Mouse (Mus musculus) lung, postnatal 0 days (tissue): ENCODE measurements around the gene Hectd2. TPM values are rescaled to one million over a fixed set of nuclear protein-coding genes. Genes with fewer than 3 reads are reported as not detected.

Source experiments
- ATAC-seq: fragments of 200-750 bp; cut with Nextera tagmentation; 2 replicates; pipeline ENCODE4 v1.8.0; 2017; ENCODE audit warnings: moderate library complexity
- DNase-seq: peaks from one replicate; pipeline ENCODE4 v3.0.0-alpha.2; 2016; ENCODE audit warnings: low spot score
- H3K27ac ChIP-seq: fragments of 300-500 bp; sonication (generic); 2 replicates; pipeline ENCODE4 v1.5.1; 2014; ENCODE audit warnings: antibody characterized with exemption, mild to moderate bottlenecking, low read length, mixed read lengths
- H3K27me3 ChIP-seq: fragments of 300-500 bp; sonication (generic); replicated peaks from 2 replicates; pipeline ENCODE4 v1.6.1; 2014; ENCODE audit warnings: low read length, mixed read lengths; ENCODE audit not compliant: insufficient read depth
- H3K36me3 ChIP-seq: fragments of 300-500 bp; sonication (generic); 2 replicates; pipeline ENCODE4 v1.6.1; 2014; ENCODE audit warnings: low read length, mixed read lengths; ENCODE audit not compliant: insufficient read depth
- H3K4me1 ChIP-seq: fragments of 300-500 bp; sonication (generic); 2 replicates; pipeline ENCODE4 v1.6.1; 2014; ENCODE audit warnings: antibody characterized with exemption, low read depth, low read length, mixed read lengths; ENCODE audit not compliant: insufficient read depth
- H3K4me2 ChIP-seq: fragments of 300-500 bp; sonication (generic); replicated peaks from 2 replicates; pipeline ENCODE4 v1.6.1; 2014; ENCODE audit warnings: low read depth, mild to moderate bottlenecking, low read length, moderate library complexity, mixed read lengths
- H3K4me3 ChIP-seq: fragments of 300-500 bp; sonication (generic); 2 replicates; pipeline ENCODE4 v1.5.1; 2014; ENCODE audit warnings: low read depth, low read length
- H3K9ac ChIP-seq: fragments of 300-500 bp; sonication (generic); replicated peaks from 2 replicates; pipeline ENCODE4 v1.6.1; 2014; ENCODE audit warnings: low read depth, mild to moderate bottlenecking
- H3K9me3 ChIP-seq: fragments of 300-500 bp; sonication (generic); 2 replicates; pipeline ENCODE4 v1.6.1; 2016; ENCODE audit warnings: low read length, mixed read lengths
- CTCF ChIP-seq: IDR thresholded peaks from 2 replicates; pipeline ENCODE4 v1.5.1; 2016; ENCODE audit warnings: antibody characterized with exemption, mild to moderate bottlenecking
- EP300 ChIP-seq: IDR thresholded peaks from 2 replicates; pipeline ENCODE4 v1.6.1; 2016; ENCODE audit warnings: antibody characterized with exemption, mild to moderate bottlenecking, control low read depth
- WGBS: fragments of 180-500 bp; shearing (Covaris S2); extraction: QIAGEN DNeasy Blood & Tissue Kit; methylation state at CpG from one replicate; pipeline ENCODE4 v1.1.7; 2014; 5-methylcytosine and 5-hydroxymethylcytosine counted together
- polyA plus RNA-seq: library from polyadenylated mRNA; unstranded; fragments of >200 nt; fragmentation: Nextera tagmentation; extraction: Ambion mirVana; gene quantifications from 2 replicates; pipeline ENCODE4 v1.2.1, GENCODE M21; 2015

Hectd2 gene
- polyA plus RNA-seq, 1 experiment from 2014 or later = 1.6 TPM

GRCm38 (mm10) chr19:36641128-36641527 lies 86.7 kb downstream of the Hectd2 start:
- Histone ChIP-seq H3K36me3 (no peaks in the 10 kb centered on the region), H3K4me2 (no peak overlapping the region), H3K27ac (no peak overlapping the region), H3K27me3 (no peaks in the 10 kb centered on the region), H3K9ac (no peak overlapping the region), H3K9me3 (0 out of 2 replicates have a peak, but pooled peaks cover 3% of the 10 kb centered on the region), H3K4me1 (peaks cover 4% of the 10 kb centered on the region; the same call in 1 of the 2 replicates), H3K4me3 (no peak overlapping the region)
- DNase-seq (peak; percentile 67), ATAC-seq (peak; percentile 54)
- TF ChIP-seq EP300 = peak; percentile 36; the same call in 1 of the 2 replicates
- TF ChIP-seq CTCF = no peak
- 48% methylated on average over 3 of the region's 3 CpGs for WGBS

- 52% methylated on average over 6 of the region's 6 CpGs for WGBS
- no peak overlapping the region for H3K4me3 ChIP-seq
- H3K4me1 ChIP-seq = peaks cover 4% of the 10 kb centered on the region; the same call in 1 of the 2 replicates
- no peak overlapping the region for H3K27ac ChIP-seq
- H3K4me2 ChIP-seq = no peak overlapping the region
- no peaks in the 10 kb centered on the region for H3K36me3 ChIP-seq
- peak; percentile 38; the same call in 1 of the 2 replicates for ATAC-seq
- H3K9ac ChIP-seq = no peak overlapping the region
- H3K9me3 ChIP-seq = 0 out of 2 replicates have a peak, but pooled peaks cover 3% of the 10 kb centered on the region
- no peak for TF ChIP-seq CTCF
- TF ChIP-seq EP300 = peak; percentile 51; the same call in 1 of the 2 replicates
- H3K27me3 ChIP-seq = no peaks in the 10 kb centered on the region
- peak; percentile 64 for DNase-seq
These were observed 91.0 kb downstream of the Hectd2 start for GRCm38 (mm10) chr19:36645308-36645889.

GRCm38 (mm10) chr19:36646132-36646828 lies 91.8 kb downstream of the Hectd2 start:
- TF ChIP-seq EP300 (peak; percentile 17; the same call in 1 of the 2 replicates), CTCF (no peak)
- ATAC-seq (peak; percentile 84), DNase-seq (peak; percentile 77)

GRCm38 (mm10) chr19:36652686-36653085 lies 98.2 kb downstream of the Hectd2 start:
- ATAC-seq (no peak), DNase-seq (no peak)
- no peak overlapping the region for H3K9ac ChIP-seq
- no peak overlapping the region for H3K27ac ChIP-seq
- H3K4me2 ChIP-seq = no peak overlapping the region
- no peaks in the 10 kb centered on the region for H3K4me1 ChIP-seq
- H3K36me3 ChIP-seq = no peaks in the 10 kb centered on the region
- H3K27me3 ChIP-seq = no peaks in the 10 kb centered on the region
- no peak for TF ChIP-seq EP300
- WGBS = 85% methylated on average over 1 of the region's 1 CpGs
- no peaks in the 10 kb centered on the region for H3K9me3 ChIP-seq
- H3K4me3 ChIP-seq = no peak overlapping the region

More at GRCm38 (mm10) chr19:36646132-36646828, 91.8 kb downstream of the Hectd2 start:
- H3K36me3 ChIP-seq = no peaks in the 10 kb centered on the region
- peak overlapping the region; percentile 7; the same call in 1 of the 2 replicates for H3K27ac ChIP-seq
- no peaks in the 10 kb centered on the region; the same call in 1 of the 2 replicates for H3K4me1 ChIP-seq
- 55% methylated on average over 7 of the region's 7 CpGs for WGBS
- 0 out of 2 replicates have a peak, but pooled peaks cover 3% of the 10 kb centered on the region for H3K9me3 ChIP-seq
- H3K27me3 ChIP-seq = no peaks in the 10 kb centered on the region
- H3K9ac ChIP-seq = no peak overlapping the region
- no peak overlapping the region for H3K4me3 ChIP-seq
- no peak overlapping the region for H3K4me2 ChIP-seq

- WGBS = 100% methylated on average over 1 of the region's 1 CpGs
- H3K4me2 ChIP-seq = no peak overlapping the region
- H3K9me3 ChIP-seq = no peaks in the 10 kb centered on the region
- H3K9ac ChIP-seq = no peak overlapping the region
- no peak overlapping the region for H3K4me3 ChIP-seq
- no peaks in the 10 kb centered on the region for H3K4me1 ChIP-seq
- TF ChIP-seq CTCF = no peak
- TF ChIP-seq EP300 = no peak
- DNase-seq (no peak), ATAC-seq (no peak)
- no peaks in the 10 kb centered on the region for H3K36me3 ChIP-seq
- H3K27me3 ChIP-seq = no peaks in the 10 kb centered on the region
- H3K27ac ChIP-seq = no peak overlapping the region
These were observed 108.3 kb downstream of the Hectd2 start for GRCm38 (mm10) chr19:36662734-36663133.

DNA sequence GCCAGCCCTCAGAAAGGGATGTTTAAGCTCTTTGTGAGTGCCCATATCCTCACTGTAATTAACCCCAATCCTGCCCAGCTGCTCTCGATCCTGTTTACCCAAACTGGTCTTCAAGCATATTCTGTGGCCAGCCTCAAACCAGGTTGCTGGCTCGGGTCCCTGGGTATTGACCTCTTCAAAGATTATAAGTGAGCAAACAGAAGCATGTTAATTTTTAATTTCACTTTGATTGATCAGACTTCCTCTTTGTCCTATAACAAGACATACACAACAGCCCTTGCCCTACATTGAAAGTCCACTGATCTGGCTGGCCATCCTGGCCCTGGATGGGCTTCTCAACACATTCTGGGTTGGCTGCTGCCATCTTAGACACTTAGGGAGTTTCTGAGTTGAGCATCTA lies 109.5 kb downstream of the Hectd2 start:
- DNase-seq (no peak), ATAC-seq (no peak)
- WGBS = 62% methylated on average over 2 of the region's 2 CpGs
- no peaks in the 10 kb centered on the region for H3K27me3 ChIP-seq
- H3K36me3 ChIP-seq = no peaks in the 10 kb centered on the region
- no peak for TF ChIP-seq EP300
- no peak for TF ChIP-seq CTCF
- no peak overlapping the region for H3K4me2 ChIP-seq
- no peak overlapping the region for H3K9ac ChIP-seq
- no peak overlapping the region for H3K27ac ChIP-seq
- no peaks in the 10 kb centered on the region for H3K9me3 ChIP-seq
- H3K4me3 ChIP-seq = no peak overlapping the region
- no peaks in the 10 kb centered on the region for H3K4me1 ChIP-seq
